Mouse (Mus musculus): ENCODE measurements around the gene B830017H08Rik. TPM values are rescaled to one million over a fixed set of nuclear protein-coding genes. Genes with fewer than 3 reads are reported as not detected.
A peak's percentile ranks its signal among the peaks of the same experiment; 100 is the strongest.

B830017H08Rik gene
- polyA plus RNA-seq, 1 experiment from 2014 or later = not detected

DNA sequence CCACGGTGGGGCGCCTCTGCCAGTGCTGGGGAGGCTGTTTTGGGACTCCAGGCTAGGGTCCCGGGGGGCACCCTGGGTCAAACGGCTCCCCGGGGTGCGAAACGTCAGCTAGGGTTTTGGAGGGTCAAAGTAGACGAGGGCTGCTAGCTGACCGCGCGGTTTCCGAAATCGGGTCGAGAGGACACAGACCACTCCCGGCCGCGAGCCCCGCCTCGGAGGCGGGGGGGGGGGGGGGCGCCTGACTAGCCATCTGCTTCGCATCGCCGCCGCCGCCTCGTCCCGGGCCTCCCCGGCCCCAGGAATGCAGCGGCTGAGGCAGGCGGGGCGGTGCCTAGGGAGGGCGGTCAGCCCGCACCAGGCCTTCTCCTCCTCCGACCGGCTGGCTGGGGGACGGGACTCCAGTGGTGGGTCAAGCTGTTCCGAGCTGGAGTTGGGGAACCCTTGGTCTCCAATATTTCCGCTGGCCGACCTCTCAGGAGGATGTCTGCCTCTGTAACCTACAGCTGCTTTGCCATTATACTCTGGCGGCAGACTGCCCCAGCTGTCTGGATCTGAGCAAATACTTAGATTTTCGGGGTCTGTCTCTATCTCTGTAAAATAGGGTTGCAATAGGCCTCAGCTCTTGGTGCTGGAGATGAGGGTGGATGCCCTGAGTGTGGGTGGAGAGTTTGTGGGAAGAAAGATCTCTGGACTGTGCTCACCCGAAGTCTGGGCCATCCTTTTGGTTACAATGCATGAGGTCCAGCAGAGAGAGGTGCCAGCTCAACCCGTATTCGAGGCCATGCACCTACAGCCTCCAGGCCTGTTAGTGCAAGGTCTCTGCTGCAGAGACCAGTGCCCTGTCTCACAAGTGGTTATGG, 34.4 kb upstream of the B830017H08Rik start:
- Histone ChIP-seq H3K36me3 (ENCODE audit: control insufficient read depth, insufficient read depth, low read length) (peaks cover 3% of the 10 kb centered on the region; the same call in 1 of the 2 replicates), H3K9me3 (ENCODE audit: control insufficient read depth, low read depth, low read length) (no peaks in the 10 kb centered on the region), H3K4me1 (ENCODE audit: control insufficient read depth, insufficient read depth, low read length) (peaks cover 36% of the 10 kb centered on the region), H3K9ac (replicated peaks; ENCODE audit: low read depth, low read length) (peak overlapping the region; percentile 79), H3K27ac (ENCODE audit: low read length) (peak overlapping the region; percentile 88), H3K27me3 (ENCODE audit: control insufficient read depth, insufficient read depth, low read length) (peaks cover 22% of the 10 kb centered on the region), H3K4me2 (replicated peaks; ENCODE audit: low read depth, low read length) (peak overlapping the region; percentile 77), H3K4me3 (ENCODE audit: low read depth, low read length) (peak overlapping the region; percentile 61)
- ATAC-seq (ENCODE audit: insufficient number of reproducible peaks, insufficient read depth, low FRiP score, low read depth) = peak; percentile 70
- 4% methylated on average over 41 of the region's 45 CpGs for WGBS

DNA sequence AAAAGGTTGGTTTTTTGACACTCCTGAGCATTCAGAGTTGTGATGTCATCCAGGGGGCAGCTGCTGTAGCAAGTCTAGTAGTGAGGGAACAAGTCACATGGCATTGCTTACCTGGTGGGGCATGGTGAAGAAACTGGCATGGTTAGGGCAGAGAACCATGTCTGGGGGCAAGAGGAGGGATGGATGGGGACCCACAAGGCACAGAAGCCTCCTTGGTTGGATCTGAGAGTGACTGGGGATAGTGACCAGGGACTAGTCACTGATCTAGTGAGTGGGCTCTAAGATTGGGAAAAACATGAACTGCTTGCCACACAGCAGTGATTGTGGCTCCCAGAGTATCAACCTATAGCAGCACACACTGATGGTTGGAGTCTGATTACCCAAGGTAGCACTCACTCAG, 33.3 kb upstream of the B830017H08Rik start:
- Histone ChIP-seq H3K9me3 (ENCODE audit: control insufficient read depth, low read depth, low read length) (no peaks in the 10 kb centered on the region), H3K36me3 (ENCODE audit: control insufficient read depth, insufficient read depth, low read length) (peaks cover 6% of the 10 kb centered on the region), H3K27me3 (ENCODE audit: control insufficient read depth, insufficient read depth, low read length) (peaks cover 22% of the 10 kb centered on the region), H3K4me3 (ENCODE audit: low read depth, low read length) (no peak overlapping the region), H3K9ac (replicated peaks; ENCODE audit: low read depth, low read length) (no peak overlapping the region), H3K4me1 (ENCODE audit: control insufficient read depth, insufficient read depth, low read length) (peaks cover 44% of the 10 kb centered on the region), H3K27ac (ENCODE audit: low read length) (no peak overlapping the region), H3K4me2 (replicated peaks; ENCODE audit: low read depth, low read length) (no peak overlapping the region; the same call in 1 of the 2 replicates)
- ATAC-seq (ENCODE audit: insufficient number of reproducible peaks, insufficient read depth, low FRiP score, low read depth) = no peak

DNA sequence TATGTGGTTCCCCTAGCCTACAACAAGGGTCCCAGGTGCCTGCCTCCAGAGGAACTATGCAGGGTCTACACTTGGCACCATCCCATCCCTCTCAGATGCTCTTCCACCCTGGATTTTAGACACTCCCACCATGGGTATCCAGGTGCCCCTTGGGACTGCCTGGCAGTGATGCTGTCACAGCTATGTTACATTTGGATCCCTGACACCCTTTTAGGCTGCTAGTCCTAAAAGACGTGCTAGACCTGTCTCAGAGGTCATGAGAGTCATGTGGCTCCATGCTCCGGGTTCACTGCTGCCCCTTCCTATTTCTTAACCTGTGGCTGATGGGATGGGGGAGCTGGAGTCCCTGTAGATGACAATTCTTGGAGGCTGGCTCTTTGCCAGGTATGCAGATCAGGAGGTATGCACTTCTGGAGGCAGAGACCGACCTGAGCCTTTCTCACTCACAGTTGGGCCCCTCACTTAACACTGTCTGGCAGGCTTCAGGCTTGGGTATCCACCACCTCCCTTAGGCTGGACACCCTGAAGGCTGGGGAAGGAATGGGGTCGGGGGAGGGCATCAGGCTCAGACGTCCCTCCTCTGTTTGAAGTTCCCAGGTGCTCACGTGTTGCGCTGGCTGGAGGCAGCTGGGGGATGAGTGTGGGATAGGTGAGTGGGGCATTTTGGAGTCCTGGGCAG, 31.0 kb upstream of the B830017H08Rik start:
- H3K4me1 ChIP-seq (ENCODE audit: control insufficient read depth, insufficient read depth, low read length) = peaks cover 58% of the 10 kb centered on the region
- 25% methylated on average over 7 of the region's 7 CpGs for WGBS
- no peak overlapping the region for H3K4me2 ChIP-seq (replicated peaks; ENCODE audit: low read depth, low read length)
- H3K9me3 ChIP-seq (ENCODE audit: control insufficient read depth, low read depth, low read length) = no peaks in the 10 kb centered on the region
- H3K4me3 ChIP-seq (ENCODE audit: low read depth, low read length) = no peak overlapping the region
- H3K9ac ChIP-seq (replicated peaks; ENCODE audit: low read depth, low read length) = no peak overlapping the region
- peaks cover 6% of the 10 kb centered on the region for H3K36me3 ChIP-seq (ENCODE audit: control insufficient read depth, insufficient read depth, low read length)
- H3K27me3 ChIP-seq (ENCODE audit: control insufficient read depth, insufficient read depth, low read length) = peaks cover 25% of the 10 kb centered on the region
- ATAC-seq (ENCODE audit: insufficient number of reproducible peaks, insufficient read depth, low FRiP score, low read depth) = no peak
- no peak overlapping the region for H3K27ac ChIP-seq (ENCODE audit: low read length)

DNA sequence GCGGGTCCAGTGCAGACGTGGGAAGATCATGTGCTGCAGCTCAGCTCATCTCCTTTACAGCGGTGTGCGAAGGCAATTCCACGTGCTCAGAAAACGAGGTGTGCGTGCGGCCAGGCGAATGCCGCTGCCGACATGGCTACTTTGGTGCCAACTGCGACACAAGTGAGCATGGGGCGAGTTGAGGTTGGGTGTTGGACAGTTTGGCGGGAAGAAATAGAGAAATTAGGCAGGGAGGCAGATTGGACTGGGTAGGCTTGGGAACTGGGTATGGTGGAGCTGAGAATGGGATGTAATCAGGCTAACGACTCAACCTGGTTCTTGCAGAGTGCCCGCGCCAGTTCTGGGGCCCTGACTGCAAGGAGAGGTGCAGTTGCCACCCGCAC, 30.5 kb upstream of the B830017H08Rik start:
- no peak for ATAC-seq (ENCODE audit: insufficient number of reproducible peaks, insufficient read depth, low FRiP score, low read depth)
- peak overlapping the region; percentile 42 for H3K4me2 ChIP-seq (replicated peaks; ENCODE audit: low read depth, low read length)
- H3K27me3 ChIP-seq (ENCODE audit: control insufficient read depth, insufficient read depth, low read length) = peaks cover 25% of the 10 kb centered on the region
- H3K4me1 ChIP-seq (ENCODE audit: control insufficient read depth, insufficient read depth, low read length) = peaks cover 61% of the 10 kb centered on the region
- no peak overlapping the region for H3K9ac ChIP-seq (replicated peaks; ENCODE audit: low read depth, low read length)
- no peak overlapping the region for H3K27ac ChIP-seq (ENCODE audit: low read length)
- H3K9me3 ChIP-seq (ENCODE audit: control insufficient read depth, low read depth, low read length) = no peaks in the 10 kb centered on the region
- peak overlapping the region; percentile 24 for H3K4me3 ChIP-seq (ENCODE audit: low read depth, low read length)
- WGBS = 23% methylated on average over 18 of the region's 18 CpGs
- peaks cover 10% of the 10 kb centered on the region for H3K36me3 ChIP-seq (ENCODE audit: control insufficient read depth, insufficient read depth, low read length)

DNA sequence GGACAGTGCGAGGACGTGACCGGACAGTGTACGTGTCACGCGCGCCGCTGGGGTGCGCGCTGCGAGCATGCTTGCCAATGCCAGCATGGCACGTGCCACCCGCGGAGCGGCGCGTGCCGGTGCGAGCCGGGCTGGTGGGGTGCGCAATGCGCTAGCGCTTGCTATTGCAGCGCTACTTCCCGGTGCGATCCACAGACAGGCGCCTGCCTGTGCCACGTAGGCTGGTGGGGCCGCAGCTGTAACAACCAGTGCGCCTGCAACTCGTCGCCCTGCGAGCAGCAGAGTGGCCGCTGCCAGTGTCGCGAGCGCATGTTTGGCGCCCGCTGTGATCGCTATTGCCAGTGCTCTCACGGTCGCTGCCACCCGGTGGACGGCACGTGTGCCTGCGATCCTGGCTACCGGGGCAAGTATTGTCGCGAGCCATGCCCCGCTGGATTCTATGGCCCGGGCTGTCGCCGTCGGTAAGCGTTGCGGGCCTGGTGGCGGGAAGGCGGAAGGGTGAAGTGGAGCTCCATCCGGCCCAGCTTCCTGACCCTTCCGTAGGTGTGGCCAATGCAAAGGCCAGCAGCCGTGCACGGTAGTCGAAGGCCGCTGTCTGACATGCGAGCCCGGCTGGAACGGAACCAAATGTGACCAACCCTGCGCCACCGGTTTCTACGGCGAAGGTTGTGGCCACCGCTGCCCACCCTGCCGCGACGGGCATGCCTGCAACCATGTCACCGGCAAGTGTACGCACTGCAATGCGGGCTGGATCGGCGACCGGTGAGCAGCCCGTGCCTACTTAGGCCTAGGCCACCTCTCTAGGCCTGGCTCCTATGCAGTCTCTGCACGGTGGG, 29.9 kb upstream of the B830017H08Rik start:
- peaks cover 61% of the 10 kb centered on the region for H3K4me1 ChIP-seq (ENCODE audit: control insufficient read depth, insufficient read depth, low read length)
- 0 out of 2 replicates have a peak overlapping the region, but pooled peaks have one; percentile 1 for H3K9ac ChIP-seq (replicated peaks; ENCODE audit: low read depth, low read length)
- peaks cover 15% of the 10 kb centered on the region for H3K36me3 ChIP-seq (ENCODE audit: control insufficient read depth, insufficient read depth, low read length)
- peak overlapping the region; percentile 42 for H3K4me2 ChIP-seq (replicated peaks; ENCODE audit: low read depth, low read length)
- peak overlapping the region; percentile 24 for H3K4me3 ChIP-seq (ENCODE audit: low read depth, low read length)
- no peak for ATAC-seq (ENCODE audit: insufficient number of reproducible peaks, insufficient read depth, low FRiP score, low read depth)
- no peak overlapping the region for H3K27ac ChIP-seq (ENCODE audit: low read length)
- WGBS = 24% methylated on average over 83 of the region's 83 CpGs
- H3K9me3 ChIP-seq (ENCODE audit: control insufficient read depth, low read depth, low read length) = no peaks in the 10 kb centered on the region
- H3K27me3 ChIP-seq (ENCODE audit: control insufficient read depth, insufficient read depth, low read length) = peaks cover 25% of the 10 kb centered on the region

DNA sequence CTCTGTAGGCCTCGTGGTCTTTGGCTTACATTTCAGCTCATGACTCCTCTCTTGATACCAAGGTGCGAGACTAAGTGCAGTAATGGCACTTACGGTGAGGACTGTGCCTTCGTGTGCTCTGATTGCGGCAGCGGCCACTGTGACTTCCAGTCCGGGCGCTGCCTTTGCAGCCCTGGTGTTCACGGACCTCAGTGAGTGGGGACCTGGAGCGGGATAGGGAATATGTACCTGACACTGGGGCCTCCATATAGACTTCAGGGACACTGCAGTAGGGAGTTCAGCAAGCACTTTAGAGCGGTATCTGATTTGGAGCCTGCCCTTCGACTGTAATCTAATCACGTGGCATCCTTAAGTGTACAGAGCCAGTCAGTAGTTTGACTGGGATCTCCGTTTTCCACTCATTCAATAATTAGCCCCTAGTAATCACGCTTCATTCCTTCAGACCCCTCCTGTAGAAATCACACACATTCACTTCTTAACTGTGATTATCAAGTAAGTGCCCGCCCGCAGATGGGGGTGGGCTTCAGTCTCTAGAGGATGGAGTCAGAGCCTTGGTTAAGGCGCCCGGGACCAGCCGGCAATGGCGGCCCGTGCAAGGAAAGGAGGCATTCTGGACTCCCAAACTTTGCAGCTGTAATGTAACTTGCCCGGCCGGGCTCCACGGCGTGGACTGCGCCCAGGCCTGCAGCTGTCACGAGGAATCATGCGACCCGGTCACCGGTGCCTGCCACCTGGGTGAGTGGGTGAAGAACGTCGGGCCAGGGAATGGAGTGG, 29.1 kb upstream of the B830017H08Rik start:
- Histone ChIP-seq H3K4me2 (replicated peaks; ENCODE audit: low read depth, low read length) (peak overlapping the region; percentile 42), H3K27me3 (ENCODE audit: control insufficient read depth, insufficient read depth, low read length) (peaks cover 25% of the 10 kb centered on the region), H3K4me1 (ENCODE audit: control insufficient read depth, insufficient read depth, low read length) (peaks cover 63% of the 10 kb centered on the region), H3K9ac (replicated peaks; ENCODE audit: low read depth, low read length) (no peak overlapping the region), H3K27ac (ENCODE audit: low read length) (no peak overlapping the region), H3K36me3 (ENCODE audit: control insufficient read depth, insufficient read depth, low read length) (peaks cover 20% of the 10 kb centered on the region), H3K9me3 (ENCODE audit: control insufficient read depth, low read depth, low read length) (no peaks in the 10 kb centered on the region), H3K4me3 (ENCODE audit: low read depth, low read length) (peak overlapping the region; percentile 20)
- WGBS = 45% methylated on average over 33 of the region's 33 CpGs
- no peak for ATAC-seq (ENCODE audit: insufficient number of reproducible peaks, insufficient read depth, low FRiP score, low read depth)

DNA sequence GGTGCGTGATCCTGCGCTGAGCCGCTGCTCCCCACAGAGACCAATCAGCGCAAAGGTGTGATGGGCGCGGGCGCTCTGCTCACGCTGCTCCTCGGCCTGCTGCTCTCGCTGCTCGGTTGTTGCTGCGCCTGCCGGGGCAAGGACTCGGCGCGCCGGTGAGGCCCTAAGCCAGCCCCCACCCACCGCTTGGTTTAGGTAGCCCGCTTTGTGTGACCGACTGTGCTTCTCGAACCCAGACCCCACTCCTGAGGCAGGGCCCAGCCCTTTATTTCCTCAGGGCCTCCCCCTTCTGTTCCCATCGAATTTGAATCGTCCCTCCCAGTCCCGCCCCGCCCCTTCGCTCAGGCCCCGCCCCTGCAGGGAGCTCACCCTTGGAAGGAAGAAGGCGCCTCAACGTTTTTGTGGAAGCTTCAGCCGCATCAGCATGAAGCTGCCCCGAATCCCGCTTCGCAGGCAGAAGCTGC, 28.4 kb upstream of the B830017H08Rik start:
- H3K9me3 ChIP-seq (ENCODE audit: control insufficient read depth, low read depth, low read length) = no peaks in the 10 kb centered on the region
- H3K4me2 ChIP-seq (replicated peaks; ENCODE audit: low read depth, low read length) = peak overlapping the region; percentile 42
- H3K27me3 ChIP-seq (ENCODE audit: control insufficient read depth, insufficient read depth, low read length) = peaks cover 19% of the 10 kb centered on the region; the same call in 1 of the 2 replicates
- peak overlapping the region; percentile 20 for H3K4me3 ChIP-seq (ENCODE audit: low read depth, low read length)
- H3K4me1 ChIP-seq (ENCODE audit: control insufficient read depth, insufficient read depth, low read length) = peaks cover 61% of the 10 kb centered on the region
- peaks cover 17% of the 10 kb centered on the region for H3K36me3 ChIP-seq (ENCODE audit: control insufficient read depth, insufficient read depth, low read length)
- WGBS = 18% methylated on average over 29 of the region's 33 CpGs
- no peak overlapping the region for H3K9ac ChIP-seq (replicated peaks; ENCODE audit: low read depth, low read length)
- no peak overlapping the region for H3K27ac ChIP-seq (ENCODE audit: low read length)
- peak; percentile 29; the same call in 1 of the 2 replicates for ATAC-seq (ENCODE audit: insufficient number of reproducible peaks, insufficient read depth, low FRiP score, low read depth)
